Mouse (Mus musculus) heart, adult 2 months (tissue): Measurements from ENCODE around the gene Pax7.

Source experiments
- CTCF ChIP-seq: fragments of 200-600 bp; IDR thresholded peaks from 2 replicates; pipeline ENCODE4 v1.8.1; 2022; ENCODE audit warnings: antibody characterized with exemption, mild to moderate bottlenecking, moderate library complexity
- POLR2A ChIP-seq: fragments of 200-500 bp; IDR thresholded peaks from 2 replicates; pipeline ENCODE4 v1.6.1; 2011; ENCODE audit warnings: mild to moderate bottlenecking, low read depth, low read length, control low read depth; ENCODE audit not compliant: insufficient read depth

GRCm38 (mm10) chr4:139813371-139813960, 19.9 kb downstream of the Pax7 start:
- no peak for TF ChIP-seq POLR2A
- no peak for TF ChIP-seq CTCF
